Mouse (Mus musculus) layer of hippocampus, adult 9-11 months (tissue): Measurements from ENCODE around the gene Zfyve19.
A peak's percentile ranks its signal among the peaks of the same experiment; 100 is the strongest.

Source experiments
- DNase-seq: peaks from one replicate; pipeline ENCODE4 v3.0.0; 2022

Zfyve19 gene

GRCm38 (mm10) chr2:119196316-119197108 is 11.9 kb upstream of the Zfyve19 start:
- no peak for DNase-seq

GRCm38 (mm10) chr2:119197493-119197892 is 10.9 kb upstream of the Zfyve19 start:
- DNase-seq: no peak

GRCm38 (mm10) chr2:119198049-119198448 is 10.4 kb upstream of the Zfyve19 start:
- DNase-seq: no peak

- no peak for DNase-seq
These were observed 9.5 kb upstream of the Zfyve19 start for GRCm38 (mm10) chr2:119198934-119199333.

GRCm38 (mm10) chr2:119202914-119203453 is 5.4 kb upstream of the Zfyve19 start:
- DNase-seq: no peak

GRCm38 (mm10) chr2:119203871-119204460 is 4.5 kb upstream of the Zfyve19 start:
- no peak for DNase-seq

- DNase-seq: no peak
These were observed 465 bp upstream of the Zfyve19 start for GRCm38 (mm10) chr2:119207961-119208343.

- DNase-seq: no peak
These were observed 725 bp downstream of the Zfyve19 start for GRCm38 (mm10) chr2:119209176-119209507.

GRCm38 (mm10) chr2:119229775-119230704 is 21.6 kb downstream of the Zfyve19 start, which contains the start of gene Ppp1r14d:
TSS of gene Ppp1r14d (minus strand) at chr2:119229906.
- no peak for DNase-seq

GRCm38 (mm10) chr2:119236682-119237209 is 28.3 kb downstream of the Zfyve19 start:
- no peak for DNase-seq

- no peak for DNase-seq
These were observed 28.9 kb downstream of the Zfyve19 start, which contains the start of gene Spint1 for GRCm38 (mm10) chr2:119237210-119237870. TSS of gene Spint1 (plus strand) at chr2:119237362.

GRCm38 (mm10) chr2:119237871-119238220 is 29.4 kb downstream of the Zfyve19 start:
- no peak for DNase-seq

GRCm38 (mm10) chr2:119238671-119239070 is 30.3 kb downstream of the Zfyve19 start:
- no peak for DNase-seq

- no peak for DNase-seq
These were observed 31.8 kb downstream of the Zfyve19 start for GRCm38 (mm10) chr2:119240075-119240818.

- no peak for DNase-seq
These were observed 32.4 kb downstream of the Zfyve19 start for GRCm38 (mm10) chr2:119240819-119241186.

- DNase-seq: no peak
These were observed 34.1 kb downstream of the Zfyve19 start for GRCm38 (mm10) chr2:119242548-119242947.

- no peak for DNase-seq
These were observed 36.8 kb downstream of the Zfyve19 start for GRCm38 (mm10) chr2:119245246-119245645.

- DNase-seq: no peak
These were observed 39.5 kb downstream of the Zfyve19 start for GRCm38 (mm10) chr2:119247904-119248303.

GRCm38 (mm10) chr2:119249592-119250061 is 41.2 kb downstream of the Zfyve19 start:
- DNase-seq: no peak

- no peak for DNase-seq
These were observed 42.0 kb downstream of the Zfyve19 start for GRCm38 (mm10) chr2:119250377-119250776.

GRCm38 (mm10) chr2:119250826-119251478 is 42.5 kb downstream of the Zfyve19 start:
- peak; percentile 59 for DNase-seq
